Comparison of ENCODE assay signal across 8 mouse cellular contexts in the genomic region with DNA sequence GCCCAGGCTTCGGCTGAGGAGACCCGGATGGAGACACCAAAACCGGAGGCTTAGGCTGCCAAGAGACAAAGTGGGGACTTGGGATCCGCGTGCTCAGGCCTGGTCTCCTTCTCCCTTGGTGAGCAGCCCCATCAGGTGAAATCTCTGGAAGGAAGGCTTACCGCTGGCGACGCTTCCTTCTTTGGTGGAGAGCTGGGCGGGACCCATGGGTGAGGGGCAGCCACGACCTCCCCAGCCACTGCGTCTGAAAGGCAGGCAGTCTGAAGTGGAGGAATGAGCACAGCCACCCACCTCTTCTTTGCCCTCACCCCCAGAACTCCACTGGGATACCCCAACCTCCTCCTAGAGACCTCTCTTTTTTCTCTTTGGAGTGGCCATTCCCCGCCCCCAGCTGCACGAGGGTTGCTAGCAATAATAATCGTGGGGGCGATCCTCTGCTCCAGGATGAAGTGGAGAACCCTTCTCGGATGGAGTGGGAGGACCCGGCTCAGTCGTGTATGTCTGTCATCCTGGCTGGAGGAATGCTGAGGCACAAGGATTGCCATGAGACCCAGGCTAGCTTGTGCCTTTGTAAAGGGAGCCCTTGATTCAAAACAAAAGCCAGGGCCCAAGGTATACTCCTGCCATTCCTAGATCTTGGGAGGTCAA. TPM values are rescaled to one million over a fixed set of nuclear protein-coding genes. Genes with fewer than 3 reads are reported as not detected.
DNase-seq lines count a peak whose midpoint lies in the region; ATAC-seq lines count a peak whose summit lies in the region.

No protein-coding gene starts in this region.

- H3K9me3 ChIP-seq in kidney, embryonic 14.5 days (ENCODE audit: control insufficient read depth, low read length), result no peaks in the 10 kb centered on the region
- H3K9me3 ChIP-seq in forebrain, embryonic 11.5 days (ENCODE audit: control insufficient read depth, low read length), result no peaks in the 10 kb centered on the region
- H3K9me3 ChIP-seq in liver, embryonic 13.5 days (replicated peaks), result no peaks in the 10 kb centered on the region

- peaks cover 42% of the 10 kb centered on the region for H3K4me1 ChIP-seq in kidney, embryonic 14.5 days (ENCODE audit: control insufficient read depth, insufficient read depth, low read length)
- H3K4me1 ChIP-seq in forebrain, embryonic 11.5 days (replicated peaks; ENCODE audit: control insufficient read depth, insufficient read depth, low read length), result peaks cover 23% of the 10 kb centered on the region
- peaks cover 59% of the 10 kb centered on the region for H3K4me1 ChIP-seq in liver, embryonic 13.5 days (replicated peaks)

- H3K4me3 ChIP-seq in kidney, embryonic 14.5 days (ENCODE audit: low read length), result peak overlapping the region; percentile 27
- no peak overlapping the region for H3K4me3 ChIP-seq in forebrain, embryonic 11.5 days (ENCODE audit: low read depth, low read length)
- peak overlapping the region; percentile 16 for H3K4me3 ChIP-seq in liver, embryonic 13.5 days (replicated peaks)

- WGBS in kidney, embryonic 14.5 days, result 3% methylated on average over 18 of the region's 18 CpGs
- 11% methylated on average over 17 of the region's 18 CpGs for WGBS in forebrain, embryonic 11.5 days
- WGBS in liver, embryonic 13.5 days (ENCODE audit: insufficient replicate concordance), result 8% methylated on average over 18 of the region's 18 CpGs

- peak overlapping the region; percentile 96 for H3K4me2 ChIP-seq in kidney, embryonic 14.5 days (replicated peaks; ENCODE audit: low read depth, low read length)
- peak overlapping the region; percentile 34; the same call in 1 of the 2 replicates for H3K4me2 ChIP-seq in forebrain, embryonic 11.5 days (ENCODE audit: low read depth, low read length, severe bottlenecking)
- H3K4me2 ChIP-seq in liver, embryonic 13.5 days, result peak overlapping the region; percentile 82

- peak; percentile 2; the same call in 1 of the 2 replicates for ATAC-seq in kidney, embryonic 14.5 days (ENCODE audit: low FRiP score, low TSS enrichment)
- ATAC-seq in forebrain, embryonic 11.5 days (replicated peaks; ENCODE audit: low FRiP score), result no peak
- no peak for ATAC-seq in liver, embryonic 13.5 days (ENCODE audit: low read depth)

- no peak for DNase-seq in kidney, adult 9 months
- peak; percentile 43 for DNase-seq in R1 (ENCODE audit: low read depth, low spot score)
- DNase-seq in forebrain, embryonic 11.5 days (ENCODE audit: low spot score), result no peak
- DNase-seq in liver, embryonic 13.5 days, result no peak
- DNase-seq in T-cell, adult 2 months (ENCODE audit: low spot score), result no peak
- no peak for DNase-seq in cerebellum, adult 8-10 months
- no peak for DNase-seq in urinary bladder, adult 18-20 months (ENCODE audit: low spot score in 2 of 2)

- H3K9ac ChIP-seq in kidney, embryonic 14.5 days (ENCODE audit: low read depth, low read length), result peak overlapping the region; percentile 53
- H3K9ac ChIP-seq in forebrain, embryonic 11.5 days (ENCODE audit: low read length), result no peak overlapping the region; the same call in 1 of the 2 replicates
- no peak overlapping the region for H3K9ac ChIP-seq in liver, embryonic 13.5 days

- peaks cover 14% of the 10 kb centered on the region for H3K27me3 ChIP-seq in kidney, embryonic 14.5 days (ENCODE audit: control insufficient read depth, insufficient read depth, low read length)
- H3K27me3 ChIP-seq in forebrain, embryonic 11.5 days (ENCODE audit: control insufficient read depth, insufficient read depth, low read length), result peaks cover 30% of the 10 kb centered on the region
- H3K27me3 ChIP-seq in liver, embryonic 13.5 days, result peaks cover 73% of the 10 kb centered on the region

- H3K36me3 ChIP-seq in kidney, embryonic 14.5 days (ENCODE audit: control insufficient read depth, insufficient read depth, low read length), result peaks cover 8% of the 10 kb centered on the region
- H3K36me3 ChIP-seq in forebrain, embryonic 11.5 days (ENCODE audit: control insufficient read depth, insufficient read depth, low read length), result no peaks in the 10 kb centered on the region; the same call in 1 of the 2 replicates
- H3K36me3 ChIP-seq in liver, embryonic 13.5 days, result peaks cover 15% of the 10 kb centered on the region

- H3K27ac ChIP-seq in kidney, embryonic 14.5 days (ENCODE audit: low read depth, low read length), result peak overlapping the region; percentile 30; the same call in 1 of the 2 replicates
- H3K27ac ChIP-seq in forebrain, embryonic 11.5 days (ENCODE audit: low read depth, low read length), result no peak overlapping the region
- no peak overlapping the region for H3K27ac ChIP-seq in liver, embryonic 13.5 days

RNA-seq across cellular contexts. Expression of a gene that starts 4.1 kb away (rescaled TPM):
- not detected in 2 replicates for polyA plus RNA-seq in kidney, embryonic 14.5 days (2014; fragmentation: Nextera tagmentation; extraction: Ambion mirVana)
- 0.15 and 0.16 TPM in 2 replicates for polyA plus RNA-seq in forebrain, embryonic 11.5 days (2014; fragmentation: Nextera tagmentation; extraction: Ambion mirVana)
- polyA plus RNA-seq in liver, embryonic 13.5 days (2015; fragmentation: Nextera tagmentation; extraction: Ambion mirVana), result not detected in 2 replicates

RNA-seq across cellular contexts. Expression of a gene that starts 4.2 kb away (rescaled TPM):
- 4.4 and 5.2 TPM in 2 replicates for polyA plus RNA-seq in kidney, embryonic 14.5 days (2014; fragmentation: Nextera tagmentation; extraction: Ambion mirVana)
- 0.47 and 0.59 TPM in 2 replicates for polyA plus RNA-seq in forebrain, embryonic 11.5 days (2014; fragmentation: Nextera tagmentation; extraction: Ambion mirVana)
- 0.20 and 0.38 TPM in 2 replicates for polyA plus RNA-seq in liver, embryonic 13.5 days (2015; fragmentation: Nextera tagmentation; extraction: Ambion mirVana)

RNA-seq across cellular contexts. Expression of a gene that starts 10.7 kb away (rescaled TPM):
- polyA plus RNA-seq in kidney, embryonic 14.5 days (2014; fragmentation: Nextera tagmentation; extraction: Ambion mirVana), result 121 and 126 TPM in 2 replicates
- polyA plus RNA-seq in forebrain, embryonic 11.5 days (2014; fragmentation: Nextera tagmentation; extraction: Ambion mirVana), result 160 and 163 TPM in 2 replicates
- polyA plus RNA-seq in liver, embryonic 13.5 days (2015; fragmentation: Nextera tagmentation; extraction: Ambion mirVana), result 97.5 and 105 TPM in 2 replicates

RNA-seq across cellular contexts. Expression of a gene that starts 11.1 kb away (rescaled TPM):
- polyA plus RNA-seq in kidney, embryonic 14.5 days (2014; fragmentation: Nextera tagmentation; extraction: Ambion mirVana), result 101 and 102 TPM in 2 replicates
- 116 and 119 TPM in 2 replicates for polyA plus RNA-seq in forebrain, embryonic 11.5 days (2014; fragmentation: Nextera tagmentation; extraction: Ambion mirVana)
- 35.7 and 48.5 TPM in 2 replicates for polyA plus RNA-seq in liver, embryonic 13.5 days (2015; fragmentation: Nextera tagmentation; extraction: Ambion mirVana)

RNA-seq across cellular contexts. Expression of a gene that starts 17.3 kb away (rescaled TPM):
- polyA plus RNA-seq in kidney, embryonic 14.5 days (2014; fragmentation: Nextera tagmentation; extraction: Ambion mirVana), result 1,867 and 1,944 TPM in 2 replicates
- polyA plus RNA-seq in forebrain, embryonic 11.5 days (2014; fragmentation: Nextera tagmentation; extraction: Ambion mirVana), result 1,775 and 1,994 TPM in 2 replicates
- polyA plus RNA-seq in liver, embryonic 13.5 days (2015; fragmentation: Nextera tagmentation; extraction: Ambion mirVana), result 1,324 and 1,529 TPM in 2 replicates

Comparison
In these comparisons a context has a peak if more than half of its experiments do, and no peak if none do; other contexts are left out.
1. H3K4me2 ChIP-seq: peak in every context shown above with its lines; median percentile 96 in kidney, embryonic 14.5 days; 82 in liver, embryonic 13.5 days; 34 in forebrain, embryonic 11.5 days.